In the genomic region with DNA sequence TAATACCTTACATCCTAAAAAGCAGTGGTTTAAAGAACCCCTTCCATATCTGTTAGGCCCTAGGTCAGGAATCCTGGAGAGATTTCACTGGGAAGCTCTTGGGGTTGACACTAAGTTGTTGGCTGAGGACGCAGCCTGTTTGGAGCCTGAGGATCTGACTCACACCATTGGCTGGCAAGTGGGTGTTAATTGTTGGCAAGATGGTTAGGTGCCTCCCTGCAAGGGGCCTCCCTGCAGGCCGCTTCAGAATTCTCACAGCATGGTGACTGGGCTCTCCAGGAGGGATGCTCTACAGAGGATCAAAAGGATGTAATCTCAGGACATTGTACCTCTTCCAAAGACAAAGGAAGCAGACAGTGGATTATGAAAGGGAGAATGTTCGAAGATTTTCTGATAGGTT, we compare ENCODE assay signal across 22 mouse cellular contexts.
"Had no signal": no experiment of that assay in that cellular context is flagged by ENCODE, and none has a peak within 500 bp of the region (broad histone marks: within the 10 kb centered on the region; RNA-seq: fewer than 3 reads in every experiment).

No protein-coding gene starts in this region.

- H3K27me3 ChIP-seq: hindbrain, embryonic 13.5 days; hindbrain, embryonic 15.5 days; limb, embryonic 12.5 days; liver, embryonic 13.5 days had no signal

- H3K4me2 ChIP-seq: heart, embryonic 11.5 days; hindbrain, embryonic 13.5 days; hindbrain, embryonic 15.5 days; limb, embryonic 12.5 days; liver, embryonic 11.5 days; liver, embryonic 13.5 days had no signal

- DNase-seq: gastrocnemius, adult 2 months; gastrocnemius, postnatal 10 days; gastrocnemius, postnatal 25 days; heart, postnatal 10 days; kidney, adult 11 months; kidney, adult 2 months; kidney, adult 9 months; kidney, postnatal 10 days; kidney, postnatal 25 days; kidney, postnatal 4 days; liver; liver, embryonic 13.5 days had no signal

- H3K4me1 ChIP-seq: hindbrain, embryonic 13.5 days; hindbrain, embryonic 15.5 days; limb, embryonic 10.5 days; limb, embryonic 12.5 days; liver, embryonic 13.5 days had no signal

- H3K9me3 ChIP-seq: hindbrain, embryonic 13.5 days; hindbrain, embryonic 15.5 days; limb, embryonic 10.5 days; limb, embryonic 12.5 days; liver, embryonic 13.5 days had no signal

- H3K27ac ChIP-seq: gastrocnemius, adult 2 months; hindbrain, embryonic 13.5 days; hindbrain, embryonic 15.5 days; hindbrain, postnatal 0 days; layer of hippocampus, adult 2 months; left cerebral cortex, adult 2 months; limb, embryonic 10.5 days; limb, embryonic 12.5 days; liver, embryonic 13.5 days had no signal

- H3K36me3 ChIP-seq: hindbrain, embryonic 13.5 days; hindbrain, embryonic 15.5 days; limb, embryonic 10.5 days; limb, embryonic 12.5 days; liver, embryonic 13.5 days had no signal

- ATAC-seq: hindbrain, postnatal 0 days; intestine, embryonic 16.5 days had no signal

- H3K9ac ChIP-seq: hindbrain, embryonic 13.5 days; hindbrain, embryonic 15.5 days; limb, embryonic 12.5 days; liver, embryonic 13.5 days had no signal

- H3K4me3 ChIP-seq: gastrocnemius, adult 2 months; hindbrain, embryonic 13.5 days; hindbrain, embryonic 15.5 days; layer of hippocampus, adult 2 months; left cerebral cortex, adult 2 months; limb, embryonic 10.5 days; limb, embryonic 12.5 days; liver, embryonic 13.5 days had no signal
